10 mouse cellular contexts compared by ENCODE assay signal in the genomic region with DNA sequence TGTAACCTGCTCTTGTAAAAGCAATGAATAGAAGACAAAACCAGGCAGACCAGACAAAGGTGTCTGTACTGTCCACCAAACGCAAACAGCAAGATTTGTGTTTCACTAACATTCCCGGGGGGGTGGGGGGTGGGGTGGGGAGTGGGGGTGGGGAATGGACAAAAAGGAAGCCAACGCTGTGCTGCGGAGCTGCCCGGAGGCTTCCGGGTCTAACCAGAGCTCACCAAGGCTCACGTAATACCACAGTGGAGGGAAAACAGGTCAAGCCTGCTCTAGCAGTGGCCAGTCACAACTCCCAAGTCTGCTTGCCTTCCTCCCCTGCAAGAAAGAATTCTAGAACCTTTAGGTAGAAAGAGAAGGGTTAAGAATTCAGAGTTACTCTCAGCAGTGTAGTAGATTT. TPM values are rescaled to one million over a fixed set of nuclear protein-coding genes. Genes with fewer than 3 reads are reported as not detected.
DNase-seq lines count a peak whose midpoint lies in the region; ATAC-seq lines count a peak whose summit lies in the region.
"Had no signal": no experiment of that assay in that cellular context is flagged by ENCODE, and none has a peak within 500 bp of the region (broad histone marks: within the 10 kb centered on the region; RNA-seq: fewer than 3 reads in every experiment).

No protein-coding gene starts in this region.

- H3K9ac ChIP-seq in lung, embryonic 16.5 days (ENCODE audit: low read length) = peak overlapping the region; percentile 89
- H3K9ac ChIP-seq in liver, embryonic 12.5 days = no peak overlapping the region; the same call in 1 of the 2 replicates
- no peak overlapping the region for H3K9ac ChIP-seq in stomach, embryonic 14.5 days (replicated peaks; ENCODE audit: low read depth, low read length)

- peak overlapping the region; percentile 100 for H3K27ac ChIP-seq in lung, embryonic 16.5 days (ENCODE audit: low read length)
- H3K27ac ChIP-seq in hindbrain, embryonic 10.5 days = peak overlapping the region; percentile 95
- peak overlapping the region; percentile 96 for H3K27ac ChIP-seq in liver, embryonic 12.5 days
- peak overlapping the region; percentile 99 for H3K27ac ChIP-seq in stomach, embryonic 14.5 days (ENCODE audit: low read length)

- WGBS in lung, embryonic 16.5 days = 55% methylated on average over 7 of the region's 7 CpGs
- WGBS in hindbrain, embryonic 10.5 days = 62% methylated on average over 7 of the region's 7 CpGs
- WGBS in liver, embryonic 12.5 days (ENCODE audit: insufficient replicate concordance) = 46% methylated on average over 7 of the region's 7 CpGs
- 52% methylated on average over 7 of the region's 7 CpGs for whole genome bisulfite sequencing in stomach, embryonic 14.5 days

- H3K4me3 ChIP-seq in lung, embryonic 16.5 days (ENCODE audit: low read length) = peak overlapping the region; percentile 63; the same call in 1 of the 2 replicates
- H3K4me3 ChIP-seq in hindbrain, embryonic 10.5 days = peak overlapping the region; percentile 64
- H3K4me3 ChIP-seq in liver, embryonic 12.5 days = peak overlapping the region; percentile 64; the same call in 1 of the 2 replicates
- no peak overlapping the region for H3K4me3 ChIP-seq in stomach, embryonic 14.5 days (ENCODE audit: low read depth, low read length)

- H3K4me1 ChIP-seq in lung, embryonic 16.5 days (replicated peaks; ENCODE audit: control insufficient read depth, insufficient read depth, low read length) = peaks cover 25% of the 10 kb centered on the region
- peaks cover 42% of the 10 kb centered on the region for H3K4me1 ChIP-seq in hindbrain, embryonic 10.5 days (replicated peaks)
- peaks cover 27% of the 10 kb centered on the region for H3K4me1 ChIP-seq in liver, embryonic 12.5 days
- peaks cover 15% of the 10 kb centered on the region for H3K4me1 ChIP-seq in stomach, embryonic 14.5 days (ENCODE audit: control insufficient read depth, insufficient read depth, low read length)

- no peak for DNase-seq in lung, postnatal 10 days
- DNase-seq in hindbrain, embryonic 10.5 days (ENCODE audit: low spot score) = peak; percentile 4
- DNase-seq in gastrocnemius, postnatal 25 days = no peak
- DNase-seq in right cerebral cortex, postnatal 14 days = no peak
- DNase-seq: cerebellum, adult 2 months had no signal

- H3K4me2 ChIP-seq in lung, embryonic 16.5 days (ENCODE audit: low read depth, low read length) = peak overlapping the region; percentile 98
- H3K4me2 ChIP-seq in liver, embryonic 12.5 days = peak overlapping the region; percentile 98
- peak overlapping the region; percentile 95 for H3K4me2 ChIP-seq in stomach, embryonic 14.5 days (replicated peaks; ENCODE audit: low read depth, low read length)

- no peaks in the 10 kb centered on the region for H3K9me3 ChIP-seq in lung, embryonic 16.5 days (ENCODE audit: control insufficient read depth, low read length)
- H3K9me3 ChIP-seq in hindbrain, embryonic 10.5 days = 0 out of 2 replicates have a peak, but pooled peaks cover 2% of the 10 kb centered on the region
- H3K9me3 ChIP-seq in liver, embryonic 12.5 days (replicated peaks) = no peaks in the 10 kb centered on the region
- no peaks in the 10 kb centered on the region for H3K9me3 ChIP-seq in stomach, embryonic 14.5 days (ENCODE audit: control insufficient read depth, low read depth, low read length)

- H3K27me3 ChIP-seq in lung, embryonic 16.5 days (ENCODE audit: control insufficient read depth, insufficient read depth, low read depth, low read length) = no peaks in the 10 kb centered on the region
- no peaks in the 10 kb centered on the region for H3K27me3 ChIP-seq in hindbrain, embryonic 10.5 days (ENCODE audit: insufficient read depth, poor library complexity, severe bottlenecking)
- 0 out of 2 replicates have a peak, but pooled peaks cover 3% of the 10 kb centered on the region for H3K27me3 ChIP-seq in liver, embryonic 12.5 days (replicated peaks)
- H3K27me3 ChIP-seq in stomach, embryonic 14.5 days (ENCODE audit: control insufficient read depth, insufficient read depth, low read length) = no peaks in the 10 kb centered on the region
- H3K27me3 ChIP-seq: Patski had no signal

- no peaks in the 10 kb centered on the region for H3K36me3 ChIP-seq in lung, embryonic 16.5 days (ENCODE audit: control insufficient read depth, insufficient read depth, low read length)
- H3K36me3 ChIP-seq in hindbrain, embryonic 10.5 days = no peaks in the 10 kb centered on the region
- H3K36me3 ChIP-seq in liver, embryonic 12.5 days = no peaks in the 10 kb centered on the region
- H3K36me3 ChIP-seq in stomach, embryonic 14.5 days (ENCODE audit: control insufficient read depth, insufficient read depth, low read length) = no peaks in the 10 kb centered on the region

- ATAC-seq in lung, embryonic 16.5 days (ENCODE audit: low read depth) = no peak
- ATAC-seq in liver, embryonic 12.5 days = no peak
- ATAC-seq in stomach, embryonic 14.5 days (ENCODE audit: insufficient number of reproducible peaks, insufficient read depth, low FRiP score, low read depth) = no peak
- ATAC-seq in granulocyte monocyte progenitor cell, adult 5-6 weeks (replicated peaks; ENCODE audit: poor library complexity, severe bottlenecking) = no peak
- ATAC-seq: Patski had no signal

RNA-seq across cellular contexts. Expression of a gene that starts 30.9 kb away (rescaled TPM):
- polyA plus RNA-seq in lung, embryonic 16.5 days (2015; fragmentation: Nextera tagmentation; extraction: Ambion mirVana) = 2,589 and 2,717 TPM in 2 replicates
- 3,119 and 3,536 TPM in 2 replicates for polyA plus RNA-seq in hindbrain, embryonic 10.5 days (2016; fragmentation: Nextera tagmentation; extraction: Ambion mirVana)
- polyA plus RNA-seq in liver, embryonic 12.5 days (2016; fragmentation: Nextera tagmentation; extraction: Ambion mirVana) = 952 and 1,008 TPM in 2 replicates
- polyA plus RNA-seq in stomach, embryonic 14.5 days (2014; fragmentation: Nextera tagmentation; extraction: Ambion mirVana) = 2,902 and 3,014 TPM in 2 replicates
- total RNA-seq in gastrocnemius, postnatal 25 days (2021) = 100 to 1,000 TPM; 236 to 249 TPM
- 1,412 and 1,653 TPM in 2 replicates for total RNA-seq in granulocyte monocyte progenitor cell, adult 5-6 weeks (2014; fragmentation: Nextera tagmentation)
- 733 and 780 TPM in 2 replicates for total RNA-seq in granulocyte monocyte progenitor cell, adult 5-6 weeks (2017)

RNA-seq across cellular contexts. Expression of a gene that starts 43.9 kb away (rescaled TPM):
- 0.64 and 0.83 TPM in 2 replicates for polyA plus RNA-seq in lung, embryonic 16.5 days (2015; fragmentation: Nextera tagmentation; extraction: Ambion mirVana)
- polyA plus RNA-seq in hindbrain, embryonic 10.5 days (2016; fragmentation: Nextera tagmentation; extraction: Ambion mirVana) = 0.50 and 0.77 TPM in 2 replicates
- polyA plus RNA-seq in liver, embryonic 12.5 days (2016; fragmentation: Nextera tagmentation; extraction: Ambion mirVana) = 0.16 and 0.18 TPM in 2 replicates
- 0.30 and 0.59 TPM in 2 replicates for polyA plus RNA-seq in stomach, embryonic 14.5 days (2014; fragmentation: Nextera tagmentation; extraction: Ambion mirVana)
- under 1 TPM; 0.29 to 0.31 TPM for total RNA-seq in gastrocnemius, postnatal 25 days (2021)
- total RNA-seq in granulocyte monocyte progenitor cell, adult 5-6 weeks (2014; fragmentation: Nextera tagmentation) = not detected in 2 replicates
- total RNA-seq in granulocyte monocyte progenitor cell, adult 5-6 weeks (2017) = not detected in 2 replicates
- polyA plus RNA-seq: cerebellum, adult 2 months had no signal
